27 mouse cellular contexts compared by ENCODE assay signal in the genomic region with DNA sequence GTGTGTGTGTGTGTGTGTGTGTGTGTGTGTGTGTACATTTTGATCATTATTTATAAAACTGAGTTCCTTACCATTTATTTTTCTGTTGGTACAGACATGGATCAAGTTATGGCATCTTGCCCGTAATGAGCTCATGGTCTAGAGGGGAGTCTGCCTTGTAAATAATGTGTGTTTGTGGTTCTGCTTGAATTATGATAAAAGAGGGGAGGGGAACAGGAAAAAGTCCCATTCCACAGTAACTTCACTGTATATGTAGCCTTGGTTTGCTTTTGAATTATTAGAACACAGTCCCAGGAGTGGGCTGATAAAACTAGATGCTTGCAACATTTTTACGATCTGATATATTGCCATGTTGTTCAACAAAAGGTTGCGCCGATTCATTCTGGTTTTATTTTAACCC. TPM values are rescaled to one million over a fixed set of nuclear protein-coding genes. Genes with fewer than 3 reads are reported as not detected.
DNase-seq lines count a peak whose midpoint lies in the region; ATAC-seq and TF ChIP-seq lines count a peak whose summit lies in the region.
"Had no signal": no experiment of that assay in that cellular context is flagged by ENCODE, and none has a peak within 500 bp of the region (broad histone marks: within the 10 kb centered on the region; RNA-seq: fewer than 3 reads in every experiment).

No protein-coding gene starts in this region.

- no peak overlapping the region for H3K9ac ChIP-seq in kidney, embryonic 14.5 days (ENCODE audit: low read depth, low read length)
- no peak overlapping the region for H3K9ac ChIP-seq in kidney, postnatal 0 days (ENCODE audit: low read depth, low read length)
- no peak overlapping the region for H3K9ac ChIP-seq in limb, embryonic 14.5 days (ENCODE audit: low read depth, low read length, severe bottlenecking)
- no peak overlapping the region for H3K9ac ChIP-seq in neural tube, embryonic 15.5 days (replicated peaks)
- H3K9ac ChIP-seq: embryonic facial prominence, embryonic 13.5 days; forebrain, embryonic 13.5 days; heart, embryonic 13.5 days; hindbrain, embryonic 14.5 days had no signal

- TF ChIP-seq CTCF in kidney, postnatal 0 days (IDR thresholded peaks at IDR 0.05; ENCODE audit: low read depth) = no peak
- no peak for TF ChIP-seq CTCF in kidney, adult 2 months (conservative IDR thresholded peaks at IDR 0.05; ENCODE audit: insufficient read depth, insufficient read length, low read depth, low read length)

- H3K4me3 ChIP-seq in kidney, embryonic 14.5 days (ENCODE audit: low read length) = no peak overlapping the region
- H3K4me3 ChIP-seq in kidney, postnatal 0 days (replicated peaks; ENCODE audit: low read depth, low read length) = no peak overlapping the region
- H3K4me3 ChIP-seq in kidney, adult 2 months (ENCODE audit: insufficient read depth, low read depth, low read length) = no peak overlapping the region
- H3K4me3 ChIP-seq in limb, embryonic 14.5 days (replicated peaks; ENCODE audit: low read length) = no peak overlapping the region
- no peak overlapping the region for H3K4me3 ChIP-seq in limb, embryonic 10.5 days
- H3K4me3 ChIP-seq in neural tube, embryonic 15.5 days (replicated peaks) = no peak overlapping the region
- H3K4me3 ChIP-seq: embryonic facial prominence, embryonic 13.5 days; forebrain, embryonic 10.5 days; forebrain, embryonic 13.5 days; heart, adult 2 months; heart, embryonic 10.5 days; heart, embryonic 13.5 days had no signal

- no peak overlapping the region for H3K4me2 ChIP-seq in kidney, embryonic 14.5 days (replicated peaks; ENCODE audit: low read depth, low read length)
- no peak overlapping the region for H3K4me2 ChIP-seq in kidney, postnatal 0 days (ENCODE audit: low read length)
- no peak overlapping the region for H3K4me2 ChIP-seq in limb, embryonic 14.5 days (replicated peaks; ENCODE audit: low read depth, low read length, severe bottlenecking)
- H3K4me2 ChIP-seq in neural tube, embryonic 15.5 days = no peak overlapping the region
- H3K4me2 ChIP-seq: embryonic facial prominence, embryonic 13.5 days; forebrain, embryonic 13.5 days; heart, embryonic 13.5 days; hindbrain, embryonic 14.5 days had no signal

- H3K27ac ChIP-seq in kidney, embryonic 14.5 days (ENCODE audit: low read depth, low read length) = no peak overlapping the region
- H3K27ac ChIP-seq in kidney, postnatal 0 days = no peak overlapping the region
- H3K27ac ChIP-seq in kidney, adult 2 months (ENCODE audit: insufficient read depth, low read depth, low read length) = no peak overlapping the region
- H3K27ac ChIP-seq in limb, embryonic 14.5 days (replicated peaks; ENCODE audit: low read depth, low read length) = no peak overlapping the region
- no peak overlapping the region for H3K27ac ChIP-seq in limb, embryonic 10.5 days
- no peak overlapping the region for H3K27ac ChIP-seq in neural tube, embryonic 15.5 days (replicated peaks)
- H3K27ac ChIP-seq: embryonic facial prominence, embryonic 13.5 days; forebrain, embryonic 10.5 days; forebrain, embryonic 13.5 days; heart, adult 2 months; heart, embryonic 10.5 days; heart, embryonic 13.5 days; hindbrain, embryonic 14.5 days had no signal

- TF ChIP-seq POLR2A in kidney, adult 2 months (IDR thresholded peaks at IDR 0.05; ENCODE audit: low read depth, low read length) = no peak
- TF ChIP-seq POLR2A in limb, embryonic 14.5 days (IDR thresholded peaks at IDR 0.05; ENCODE audit: borderline replicate concordance, extremely low read depth, insufficient read depth, insufficient read length) = no peak

- ATAC-seq in kidney, embryonic 14.5 days (ENCODE audit: low FRiP score, low TSS enrichment) = peak; percentile 93
- no peak for ATAC-seq in kidney, postnatal 0 days (replicated peaks; ENCODE audit: low FRiP score, low read depth)
- peak; percentile 50; the same call in 1 of the 2 replicates for ATAC-seq in limb, embryonic 14.5 days (ENCODE audit: low FRiP score, low read depth)
- peak; percentile 28; the same call in 1 of the 2 replicates for ATAC-seq in neural tube, embryonic 15.5 days (ENCODE audit: low FRiP score)
- ATAC-seq: forebrain, embryonic 13.5 days; forebrain, embryonic 16.5 days; Patski had no signal

- no peaks in the 10 kb centered on the region for H3K4me1 ChIP-seq in kidney, embryonic 14.5 days (ENCODE audit: control insufficient read depth, insufficient read depth, low read length)
- no peaks in the 10 kb centered on the region for H3K4me1 ChIP-seq in kidney, postnatal 0 days (replicated peaks; ENCODE audit: insufficient read depth, low read length)
- no peaks in the 10 kb centered on the region for H3K4me1 ChIP-seq in kidney, adult 2 months (ENCODE audit: control insufficient read depth, insufficient read depth, low read length)
- H3K4me1 ChIP-seq in limb, embryonic 14.5 days (ENCODE audit: control insufficient read depth, insufficient read depth, low read length) = no peaks in the 10 kb centered on the region
- no peaks in the 10 kb centered on the region for H3K4me1 ChIP-seq in limb, embryonic 10.5 days
- H3K4me1 ChIP-seq in neural tube, embryonic 15.5 days = no peaks in the 10 kb centered on the region
- H3K4me1 ChIP-seq: forebrain, embryonic 10.5 days; forebrain, embryonic 13.5 days; heart, embryonic 10.5 days; heart, embryonic 13.5 days had no signal

- 53% methylated on average over 4 of the region's 4 CpGs for WGBS in kidney, embryonic 14.5 days
- WGBS in kidney, postnatal 0 days = 42% methylated on average over 4 of the region's 4 CpGs
- 56% methylated on average over 4 of the region's 4 CpGs for WGBS in kidney, adult 2 months
- 63% methylated on average over 4 of the region's 4 CpGs for WGBS in limb, embryonic 14.5 days
- WGBS in limb, embryonic 10.5 days = 93% methylated on average over 4 of the region's 4 CpGs
- WGBS in neural tube, embryonic 15.5 days = 71% methylated on average over 4 of the region's 4 CpGs

- H3K27me3 ChIP-seq in kidney, embryonic 14.5 days (ENCODE audit: control insufficient read depth, insufficient read depth, low read length) = no peaks in the 10 kb centered on the region
- no peaks in the 10 kb centered on the region for H3K27me3 ChIP-seq in kidney, postnatal 0 days (ENCODE audit: insufficient read depth, low read length)
- no peaks in the 10 kb centered on the region for H3K27me3 ChIP-seq in kidney, adult 2 months (replicated peaks; ENCODE audit: control insufficient read depth, insufficient read depth, low read length)
- H3K27me3 ChIP-seq in limb, embryonic 14.5 days (ENCODE audit: control insufficient read depth, insufficient read depth, low read length) = no peaks in the 10 kb centered on the region
- no peaks in the 10 kb centered on the region for H3K27me3 ChIP-seq in limb, embryonic 10.5 days (ENCODE audit: low read depth, poor library complexity, severe bottlenecking)
- H3K27me3 ChIP-seq in neural tube, embryonic 15.5 days (replicated peaks) = no peaks in the 10 kb centered on the region
- H3K27me3 ChIP-seq: embryonic facial prominence, embryonic 13.5 days; forebrain, embryonic 13.5 days; heart, embryonic 13.5 days; Patski had no signal

- no peaks in the 10 kb centered on the region for H3K9me3 ChIP-seq in kidney, embryonic 14.5 days (ENCODE audit: control insufficient read depth, low read length)
- no peaks in the 10 kb centered on the region for H3K9me3 ChIP-seq in kidney, postnatal 0 days (replicated peaks; ENCODE audit: low read length)
- no peaks in the 10 kb centered on the region for H3K9me3 ChIP-seq in limb, embryonic 14.5 days (ENCODE audit: control insufficient read depth, low read length)
- no peaks in the 10 kb centered on the region for H3K9me3 ChIP-seq in limb, embryonic 10.5 days (replicated peaks)
- no peaks in the 10 kb centered on the region for H3K9me3 ChIP-seq in neural tube, embryonic 15.5 days (replicated peaks)
- H3K9me3 ChIP-seq: embryonic facial prominence, embryonic 13.5 days; forebrain, embryonic 10.5 days; forebrain, embryonic 13.5 days; G1E; heart, embryonic 10.5 days; heart, embryonic 13.5 days had no signal

- DNase-seq in kidney, adult 18-20 months = no peak
- peak; percentile 63 for DNase-seq in kidney, postnatal 0 days (ENCODE audit: low spot score)
- DNase-seq in kidney, adult 2 months = no peak
- DNase-seq in limb, embryonic 14.5 days (ENCODE audit: low spot score) = peak; percentile 20
- no peak for DNase-seq in limb, embryonic 10.5 days (ENCODE audit: low spot score)
- DNase-seq: adrenal gland, postnatal 10 days; adrenal gland, postnatal 36 days; B cell, adult 2 months; cerebellum, adult 18-20 months; cerebellum, adult 9-10 months; cerebellum, postnatal 25 days; gastrocnemius, postnatal 10 days; gastrocnemius, postnatal 36 days; heart, adult 2 months; heart, postnatal 14 days; heart, postnatal 4 days had no signal

- H3K36me3 ChIP-seq in kidney, embryonic 14.5 days (ENCODE audit: control insufficient read depth, insufficient read depth, low read length) = no peaks in the 10 kb centered on the region
- no peaks in the 10 kb centered on the region for H3K36me3 ChIP-seq in kidney, postnatal 0 days (ENCODE audit: insufficient read depth, low read length)
- no peaks in the 10 kb centered on the region for H3K36me3 ChIP-seq in kidney, adult 2 months (ENCODE audit: control insufficient read depth, insufficient read depth, low read length)
- no peaks in the 10 kb centered on the region for H3K36me3 ChIP-seq in limb, embryonic 14.5 days (ENCODE audit: control insufficient read depth, insufficient read depth, low read length)
- no peaks in the 10 kb centered on the region for H3K36me3 ChIP-seq in limb, embryonic 10.5 days
- no peaks in the 10 kb centered on the region for H3K36me3 ChIP-seq in neural tube, embryonic 15.5 days
- H3K36me3 ChIP-seq: embryonic facial prominence, embryonic 13.5 days; forebrain, embryonic 10.5 days; G1E; heart, embryonic 10.5 days; heart, embryonic 13.5 days had no signal

RNA-seq across cellular contexts. Expression of gene Vwc2, which starts 57.4 kb away (rescaled TPM):
- 0.62 and 1.3 TPM in 2 replicates for polyA plus RNA-seq in kidney, embryonic 14.5 days (2014; fragmentation: Nextera tagmentation; extraction: Ambion mirVana)
- 1.1 and 1.7 TPM in 2 replicates for polyA plus RNA-seq in kidney, postnatal 0 days (2015; fragmentation: Nextera tagmentation; extraction: Ambion mirVana)
- polyA plus RNA-seq in kidney, adult 2 months (2012; rRNA removed) = 0.13 TPM in 1 of 2 replicates, not detected in the other
- polyA plus RNA-seq in limb, embryonic 14.5 days (2012; rRNA removed) = 7.2 and 7.6 TPM in 2 replicates
- polyA plus RNA-seq in limb, embryonic 14.5 days (2014; fragmentation: Nextera tagmentation; extraction: Ambion mirVana) = 4.5 and 6.0 TPM in 2 replicates
- polyA plus RNA-seq in limb, embryonic 10.5 days (2016; fragmentation: Nextera tagmentation; extraction: Ambion mirVana) = 0.06 TPM in 1 of 2 replicates, not detected in the other
- 9.4 and 12.9 TPM in 2 replicates for polyA plus RNA-seq in neural tube, embryonic 15.5 days (2015; fragmentation: Nextera tagmentation; extraction: Ambion mirVana)
- polyA plus RNA-seq: G1E, Patski had no signal

Comparison
In these comparisons a context has a peak if more than half of its experiments do, and no peak if none do; other contexts are left out.
1. DNase-seq: peak in kidney, postnatal 0 days (single experiment) and limb, embryonic 14.5 days (single experiment); none in kidney, adult 18-20 months (single experiment), kidney, adult 2 months (single experiment) and limb, embryonic 10.5 days (single experiment).